Mouse (Mus musculus) stomach, postnatal 0 days (tissue): ENCODE data around the gene Sema5a.

Experiments used
- CTCF ChIP-seq: IDR thresholded peaks from 2 replicates; pipeline ENCODE4 v1.5.1; 2016; ENCODE audit warnings: antibody characterized with exemption, low read depth, mild to moderate bottlenecking, moderate library complexity
- EP300 ChIP-seq: optimal IDR thresholded peaks from 2 replicates; pipeline ENCODE3; 2016; ENCODE audit warnings: antibody characterized with exemption

DNA sequence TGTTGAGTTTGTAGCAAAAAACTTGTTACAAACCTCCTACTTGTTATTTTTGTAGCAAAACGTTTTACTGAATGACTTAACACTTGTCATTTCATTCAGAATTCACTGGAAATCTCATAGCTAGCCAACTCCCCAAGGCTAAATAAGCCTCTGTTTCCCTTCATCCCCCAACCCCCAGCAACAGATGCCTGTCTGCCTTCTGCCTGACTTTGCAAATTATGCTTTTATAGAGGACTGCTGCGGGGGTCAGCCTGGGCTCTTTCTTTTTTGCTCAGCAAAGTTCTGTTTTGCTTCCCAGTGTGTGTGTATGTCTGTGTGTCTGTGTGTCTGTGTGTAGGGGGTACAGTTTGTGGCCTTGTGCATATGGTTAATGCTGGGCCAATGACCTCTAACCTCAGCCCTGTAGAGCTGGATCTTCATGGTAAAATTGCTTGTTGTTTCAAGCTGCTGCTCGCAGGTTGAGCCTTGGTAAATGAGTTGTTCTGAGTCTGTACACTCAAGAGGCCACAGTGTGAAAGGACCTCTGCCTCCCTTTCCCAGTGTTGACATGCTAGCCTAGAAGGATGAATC lies 94.2 kb downstream of the Sema5a start:
- TF ChIP-seq CTCF = no peak
- TF ChIP-seq EP300 = no peak
